Mouse (Mus musculus) ES-Bruce4 (cell line): ENCODE results near the gene Bivm. TPM values are rescaled to one million over a fixed set of nuclear protein-coding genes. Genes with fewer than 3 reads are reported as not detected.

ENCODE experiments used
- H3K27ac ChIP-seq: 2 replicates; pipeline ENCODE4 v1.5.1; 2012; ENCODE audit warnings: low read length, inconsistent platforms; ENCODE audit not compliant: insufficient read depth
- H3K27me3 ChIP-seq: 2 replicates; pipeline ENCODE4 v1.6.1; 2012; ENCODE audit warnings: mild to moderate bottlenecking, low read length, inconsistent platforms; ENCODE audit not compliant: control insufficient read depth, poor library complexity, insufficient read depth, severe bottlenecking
- H3K36me3 ChIP-seq: 2 replicates; pipeline ENCODE4 v1.6.1; 2012; ENCODE audit warnings: inconsistent platforms, mild to moderate bottlenecking, low read length, moderate library complexity; ENCODE audit not compliant: control insufficient read depth, poor library complexity, insufficient read depth, severe bottlenecking
- H3K4me1 ChIP-seq: one replicate; pipeline ENCODE4 v1.8.1; 2011; ENCODE audit warnings: low read length; ENCODE audit not compliant: control insufficient read depth, insufficient read depth
- H3K4me3 ChIP-seq: 2 replicates; pipeline ENCODE4 v1.5.1; 2011; ENCODE audit warnings: low read depth, mild to moderate bottlenecking, low read length
- H3K9ac ChIP-seq: 2 replicates; pipeline ENCODE4 v1.6.1; 2012; ENCODE audit warnings: low read depth, mild to moderate bottlenecking, inconsistent platforms; ENCODE audit not compliant: poor library complexity, severe bottlenecking
- H3K9me3 ChIP-seq: replicated peaks from 2 replicates; pipeline ENCODE4 v1.6.1; 2012; ENCODE audit warnings: mild to moderate bottlenecking, low read length, inconsistent platforms; ENCODE audit not compliant: control insufficient read depth, poor library complexity, insufficient read depth, severe bottlenecking
- CTCF ChIP-seq: IDR thresholded peaks from one replicate; pipeline ENCODE4 v1.8.1; 2011; ENCODE audit warnings: low read depth, low read length
- EP300 ChIP-seq: IDR thresholded peaks from 2 replicates; pipeline ENCODE4 v1.6.1; 2011; ENCODE audit warnings: low read depth, low read length; ENCODE audit not compliant: insufficient read depth
- POLR2A ChIP-seq: IDR thresholded peaks from one replicate; pipeline ENCODE4 v1.8.1; 2011; ENCODE audit warnings: low read length; ENCODE audit not compliant: insufficient read depth
- polyA plus RNA-seq: library from polyadenylated mRNA; stranded (reverse); fragments of >200 nt; gene quantifications from 2 replicates; pipeline ENCODE4 v1.2.4, GENCODE M21; 2011; ENCODE audit warnings: low read depth; ENCODE audit not compliant: missing spikeins, insufficient read depth, insufficient read length

The Bivm gene
- 44.1 and 50.2 TPM in 2 replicates for polyA plus RNA-seq

GRCm38 (mm10) chr1:44118239-44119054 lies at the start of gene Bivm, which contains the start of gene Kdelc1:
TSS of gene Bivm (plus strand) at chr1:44118957.
TSS of gene Kdelc1 (minus strand) at chr1:44118808.
- peak within 1 kb of the TSS; percentile 74 for H3K9ac ChIP-seq
- peak within 1 kb of the TSS; percentile 25 for H3K27ac ChIP-seq
- H3K27me3 ChIP-seq: no peaks in the 10 kb centered on the region
- no peaks in the 10 kb centered on the region for H3K4me1 ChIP-seq
- TF ChIP-seq EP300 (no peak), CTCF (no peak), POLR2A (peak; percentile 35)
- peaks cover 15% of the 10 kb centered on the region for H3K36me3 ChIP-seq
- H3K4me3 ChIP-seq: peak within 1 kb of the TSS; percentile 96
- no peaks in the 10 kb centered on the region for H3K9me3 ChIP-seq

GRCm38 (mm10) chr1:44101448-44102225 lies 17.1 kb upstream of the Bivm start:
- no peak for TF ChIP-seq EP300
- no peak for TF ChIP-seq CTCF
- no peak for TF ChIP-seq POLR2A
- H3K27ac ChIP-seq: no peak overlapping the region
- H3K4me3 ChIP-seq: peak overlapping the region; percentile 95
- H3K4me1 ChIP-seq: no peaks in the 10 kb centered on the region
- peak overlapping the region; percentile 85 for H3K9ac ChIP-seq
- H3K27me3 ChIP-seq: no peaks in the 10 kb centered on the region
- peaks cover 11% of the 10 kb centered on the region for H3K36me3 ChIP-seq
- H3K9me3 ChIP-seq: no peaks in the 10 kb centered on the region; the same call in 1 of the 2 replicates

DNA sequence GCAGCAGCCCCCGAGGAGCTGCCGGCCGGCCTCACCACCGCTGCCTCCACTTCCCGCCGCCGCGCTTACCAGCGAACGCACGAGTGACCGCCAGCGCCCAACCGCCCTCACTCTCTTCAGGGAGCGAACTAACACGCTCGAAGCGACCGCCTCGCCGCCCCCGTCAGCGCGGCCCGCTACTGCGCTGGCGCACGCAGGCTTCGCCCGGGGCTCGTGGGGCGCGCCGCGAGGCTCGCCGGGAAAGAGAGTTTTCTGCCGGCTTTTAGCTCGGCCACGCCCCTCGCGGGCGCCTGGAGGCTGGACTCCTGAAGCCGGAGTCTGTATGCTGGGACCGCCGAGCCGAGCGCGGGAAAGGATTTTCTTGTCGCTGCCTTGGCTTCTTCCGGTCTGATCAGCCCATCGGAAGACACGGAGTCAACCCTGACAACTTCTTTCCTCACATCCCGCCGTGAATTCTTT lies 16.5 kb upstream of the Bivm start, which contains the start of gene Tex30:
Gene Tex30, minus strand, starts transcription at position 183 of the 459 bp plus-strand sequence.
- Histone ChIP-seq H3K27me3 (no peaks in the 10 kb centered on the region), H3K9me3 (no peaks in the 10 kb centered on the region), H3K36me3 (peaks cover 10% of the 10 kb centered on the region), H3K9ac (peak within 1 kb of the TSS; percentile 85), H3K4me1 (no peaks in the 10 kb centered on the region), H3K27ac (no peak within 1 kb of the TSS), H3K4me3 (peak within 1 kb of the TSS; percentile 95)
- TF ChIP-seq POLR2A (no peak), EP300 (no peak), CTCF (no peak)

- H3K27me3 ChIP-seq: no peaks in the 10 kb centered on the region
Measured at GRCm38 (mm10) chr1:44102939-44103338, 15.8 kb upstream of the Bivm start.

DNA sequence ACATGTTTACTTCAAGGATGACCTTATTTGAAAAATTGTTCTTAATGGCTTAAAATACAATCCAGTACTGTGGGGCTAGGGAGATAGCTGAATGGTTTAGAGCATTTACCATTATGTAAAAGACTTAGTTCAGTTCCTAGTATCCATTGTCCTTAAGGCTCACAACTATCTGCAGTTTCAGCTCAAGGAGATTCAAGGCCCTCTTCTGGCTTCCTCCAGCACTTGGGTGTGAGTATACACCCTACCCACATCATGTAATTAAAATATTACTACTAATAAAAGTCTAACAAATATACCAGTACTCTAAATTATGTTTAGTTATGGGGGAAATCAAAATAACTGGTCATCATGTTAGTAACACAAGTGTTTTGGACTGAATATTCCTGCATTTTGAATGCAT lies 1.2 kb upstream of the Bivm start:
- Histone ChIP-seq H3K27me3 (no peaks in the 10 kb centered on the region), H3K9ac (peak overlapping the region; percentile 55; the same call in 1 of the 2 replicates), H3K4me3 (no peak overlapping the region), H3K27ac (no peak overlapping the region), H3K9me3 (no peaks in the 10 kb centered on the region), H3K4me1 (no peaks in the 10 kb centered on the region), H3K36me3 (peaks cover 17% of the 10 kb centered on the region)
- TF ChIP-seq CTCF: no peak
- no peak for TF ChIP-seq EP300

More at GRCm38 (mm10) chr1:44102939-44103338, 15.8 kb upstream of the Bivm start:
- H3K9ac ChIP-seq: peak overlapping the region; percentile 85
- peak overlapping the region; percentile 20 for H3K4me3 ChIP-seq
- H3K9me3 ChIP-seq: no peaks in the 10 kb centered on the region
- H3K27ac ChIP-seq: no peak overlapping the region
- H3K36me3 ChIP-seq: peaks cover 11% of the 10 kb centered on the region
- TF ChIP-seq CTCF (no peak), POLR2A (no peak)
- no peaks in the 10 kb centered on the region for H3K4me1 ChIP-seq
